ENCODE assay signal across 7 mouse cellular contexts in the genomic region with DNA sequence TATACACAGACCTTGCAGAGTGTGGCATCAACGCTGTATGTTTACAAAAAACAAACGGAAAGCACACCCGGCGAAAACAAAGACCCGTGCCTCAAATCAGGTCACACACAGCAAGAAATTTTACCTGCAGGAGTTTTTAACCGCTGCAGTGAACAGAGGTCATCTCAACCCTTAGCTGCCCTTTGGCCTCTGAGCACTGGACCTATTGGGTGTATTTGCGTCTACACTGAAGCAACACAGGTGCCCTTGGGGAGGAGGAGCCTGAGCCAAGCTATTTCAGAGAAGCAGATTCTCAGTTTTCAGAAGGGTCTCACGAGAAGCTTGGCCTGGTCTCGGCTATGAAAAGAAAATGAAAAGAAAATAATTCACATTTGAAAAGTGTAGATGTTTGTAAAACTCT.
DNase-seq lines count a peak whose midpoint lies in the region; ATAC-seq and TF ChIP-seq lines count a peak whose summit lies in the region.

No protein-coding gene starts in this region.

- no peaks in the 10 kb centered on the region for H3K9me3 ChIP-seq in forebrain, embryonic 14.5 days (replicated peaks; ENCODE audit: control insufficient read depth, low read length)
- no peaks in the 10 kb centered on the region for H3K9me3 ChIP-seq in limb, embryonic 13.5 days
- no peaks in the 10 kb centered on the region for H3K9me3 ChIP-seq in neural tube, embryonic 15.5 days (replicated peaks)

- no peak overlapping the region for H3K4me3 ChIP-seq in liver, adult 2 months (ENCODE audit: insufficient read depth, low read depth, low read length)
- 0 out of 2 replicates have a peak overlapping the region, but pooled peaks have one; percentile 10 for H3K4me3 ChIP-seq in forebrain, embryonic 14.5 days (ENCODE audit: low read depth, low read length)
- H3K4me3 ChIP-seq in limb, embryonic 13.5 days = peak overlapping the region; percentile 46; the same call in 1 of the 2 replicates
- H3K4me3 ChIP-seq in neural tube, embryonic 15.5 days (replicated peaks) = no peak overlapping the region

- H3K27me3 ChIP-seq in liver, adult 2 months (ENCODE audit: control insufficient read depth, insufficient read depth, low read length) = no peaks in the 10 kb centered on the region
- H3K27me3 ChIP-seq in forebrain, embryonic 14.5 days (replicated peaks; ENCODE audit: control insufficient read depth, insufficient read depth, low read length) = no peaks in the 10 kb centered on the region
- H3K27me3 ChIP-seq in limb, embryonic 13.5 days = no peaks in the 10 kb centered on the region
- no peaks in the 10 kb centered on the region for H3K27me3 ChIP-seq in neural tube, embryonic 15.5 days (replicated peaks)

- TF ChIP-seq CTCF in liver, adult 2 months (IDR thresholded peaks at IDR 0.05; ENCODE audit: low read depth, low read length) = no peak

- no peak overlapping the region for H3K9ac ChIP-seq in liver, adult 2 months (ENCODE audit: low read depth, low read length)
- peak overlapping the region; percentile 30; the same call in 1 of the 2 replicates for H3K9ac ChIP-seq in forebrain, embryonic 14.5 days (ENCODE audit: low read length)
- no peak overlapping the region for H3K9ac ChIP-seq in limb, embryonic 13.5 days
- H3K9ac ChIP-seq in neural tube, embryonic 15.5 days (replicated peaks) = no peak overlapping the region

- 8% methylated on average over 9 of the region's 9 CpGs for WGBS in liver, adult 2 months
- 3% methylated on average over 9 of the region's 9 CpGs for WGBS in forebrain, embryonic 14.5 days
- 16% methylated on average over 9 of the region's 9 CpGs for WGBS in limb, embryonic 13.5 days
- WGBS in neural tube, embryonic 15.5 days = 13% methylated on average over 9 of the region's 9 CpGs

- no peak for TF ChIP-seq POLR2A in liver, adult 2 months (IDR thresholded peaks at IDR 0.05; ENCODE audit: extremely low read depth, insufficient read depth, low read length)

- H3K79me2 ChIP-seq in liver, adult 2 months (ENCODE audit: control insufficient read depth, insufficient read depth, low read length) = no peaks in the 10 kb centered on the region

- no peaks in the 10 kb centered on the region for H3K36me3 ChIP-seq in liver, adult 2 months (ENCODE audit: control insufficient read depth, insufficient read depth, low read length)
- no peaks in the 10 kb centered on the region for H3K36me3 ChIP-seq in forebrain, embryonic 14.5 days (ENCODE audit: control insufficient read depth, insufficient read depth, low read length)
- H3K36me3 ChIP-seq in limb, embryonic 13.5 days = no peaks in the 10 kb centered on the region
- H3K36me3 ChIP-seq in neural tube, embryonic 15.5 days = no peaks in the 10 kb centered on the region

- no peaks in the 10 kb centered on the region; the same call in 1 of the 2 replicates for H3K4me1 ChIP-seq in liver, adult 2 months (ENCODE audit: control insufficient read depth, insufficient read depth, low read length)
- H3K4me1 ChIP-seq in forebrain, embryonic 14.5 days (ENCODE audit: control insufficient read depth, insufficient read depth, low read length) = peaks cover 20% of the 10 kb centered on the region; the same call in 1 of the 2 replicates
- H3K4me1 ChIP-seq in limb, embryonic 13.5 days = peaks cover 31% of the 10 kb centered on the region
- peaks cover 19% of the 10 kb centered on the region for H3K4me1 ChIP-seq in neural tube, embryonic 15.5 days

- ATAC-seq in forebrain, embryonic 14.5 days = no peak
- no peak for ATAC-seq in limb, embryonic 13.5 days (ENCODE audit: low FRiP score, low read depth)
- ATAC-seq in neural tube, embryonic 15.5 days (ENCODE audit: low FRiP score) = no peak

- no peak overlapping the region for H3K27ac ChIP-seq in liver, adult 2 months (replicated peaks; ENCODE audit: insufficient read depth, low read depth, low read length)
- H3K27ac ChIP-seq in forebrain, embryonic 14.5 days (ENCODE audit: low read depth, low read length) = peak overlapping the region; percentile 93
- H3K27ac ChIP-seq in limb, embryonic 13.5 days = 0 out of 2 replicates have a peak overlapping the region, but pooled peaks have one; percentile 3
- H3K27ac ChIP-seq in neural tube, embryonic 15.5 days (replicated peaks) = peak overlapping the region; percentile 79

- peak; percentile 69 for DNase-seq in liver, adult 2 months (ENCODE audit: extremely low read depth, low read depth, low spot score)
- DNase-seq in liver = no peak
- DNase-seq in forebrain, embryonic 14.5 days (ENCODE audit: low spot score) = no peak
- DNase-seq in ovary, postnatal 14 days (ENCODE audit: low spot score) = no peak
- DNase-seq in cerebellum, postnatal 14 days = no peak

- H3K4me2 ChIP-seq in forebrain, embryonic 14.5 days (ENCODE audit: low read length) = peak overlapping the region; percentile 50
- peak overlapping the region; percentile 76 for H3K4me2 ChIP-seq in limb, embryonic 13.5 days (replicated peaks)
- peak overlapping the region; percentile 74 for H3K4me2 ChIP-seq in neural tube, embryonic 15.5 days

Comparison
In these comparisons a context has a peak if more than half of its experiments do, and no peak if none do; other contexts are left out.
1. H3K4me3 ChIP-seq: peak in forebrain, embryonic 14.5 days (single experiment) and limb, embryonic 13.5 days (single experiment); none in liver, adult 2 months (single experiment) and neural tube, embryonic 15.5 days (single experiment).
2. Peak in every context shown above with its lines, with median percentiles within 50 percentile points of each other: H3K4me2 ChIP-seq.